In the genomic region with DNA sequence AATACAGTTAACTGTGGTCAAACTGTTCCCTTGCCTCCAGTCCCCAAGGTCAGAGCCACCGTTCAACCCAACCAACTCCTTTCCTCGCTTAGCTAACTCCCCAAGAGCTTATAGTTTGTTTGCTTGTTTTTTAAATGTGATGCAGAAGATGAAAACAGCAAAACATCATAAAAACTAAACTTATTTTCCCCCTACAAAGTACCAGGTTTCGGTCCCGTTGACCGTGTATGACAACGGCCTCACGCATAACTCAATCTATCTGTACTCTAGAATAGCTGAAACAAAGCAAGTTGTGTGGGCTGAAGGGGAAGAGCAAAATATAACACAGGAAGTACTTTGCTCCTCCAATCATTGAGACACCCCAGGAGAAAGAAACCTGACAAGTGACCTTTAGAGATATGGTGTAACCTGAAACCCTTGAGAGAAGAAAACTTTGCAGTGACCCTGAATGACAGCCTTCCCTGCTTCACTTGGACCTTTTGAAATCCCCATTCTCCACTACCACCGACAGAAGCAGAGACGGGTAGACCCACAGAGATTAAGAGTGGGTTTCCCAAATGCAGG, we compare ENCODE assay signal across 8 mouse cellular contexts. TPM values are rescaled to one million over a fixed set of nuclear protein-coding genes. Genes with fewer than 3 reads are reported as not detected.
DNase-seq lines count a peak whose midpoint lies in the region; ATAC-seq and TF ChIP-seq lines count a peak whose summit lies in the region.

No protein-coding gene starts in this region.

- peak overlapping the region; percentile 91 for H3K9ac ChIP-seq in lung, embryonic 15.5 days
- peak overlapping the region; percentile 95 for H3K9ac ChIP-seq in embryonic facial prominence, embryonic 14.5 days (ENCODE audit: low read depth, low read length)
- H3K9ac ChIP-seq in limb, embryonic 14.5 days (ENCODE audit: low read depth, low read length, severe bottlenecking) = peak overlapping the region; percentile 90
- peak overlapping the region; percentile 76 for H3K9ac ChIP-seq in neural tube, embryonic 15.5 days (replicated peaks)

- peak overlapping the region; percentile 95 for H3K27ac ChIP-seq in lung, embryonic 15.5 days
- peak overlapping the region; percentile 92 for H3K27ac ChIP-seq in embryonic facial prominence, embryonic 14.5 days (replicated peaks; ENCODE audit: low read depth, low read length)
- peak overlapping the region; percentile 90 for H3K27ac ChIP-seq in limb, embryonic 14.5 days (replicated peaks; ENCODE audit: low read depth, low read length)
- peak overlapping the region; percentile 79 for H3K27ac ChIP-seq in neural tube, embryonic 15.5 days (replicated peaks)

- peak overlapping the region; percentile 79 for H3K4me2 ChIP-seq in lung, embryonic 15.5 days
- H3K4me2 ChIP-seq in embryonic facial prominence, embryonic 14.5 days (ENCODE audit: low read depth, low read length) = peak overlapping the region; percentile 87
- peak overlapping the region; percentile 79 for H3K4me2 ChIP-seq in limb, embryonic 14.5 days (replicated peaks; ENCODE audit: low read depth, low read length, severe bottlenecking)
- H3K4me2 ChIP-seq in neural tube, embryonic 15.5 days = peak overlapping the region; percentile 79

- no peak for DNase-seq in lung, postnatal 10 days
- DNase-seq in embryonic facial prominence, embryonic 14.5 days (ENCODE audit: low spot score) = no peak
- no peak for DNase-seq in limb, embryonic 14.5 days (ENCODE audit: low spot score)
- no peak for DNase-seq in adrenal gland, postnatal 25 days
- DNase-seq in frontal cortex, adult 2 months (ENCODE audit: extremely low spot score in 1 of 2, low spot score in 1 of 2) = no peak
- DNase-seq in gastrocnemius, postnatal 4 days (ENCODE audit: low spot score in 2 of 2) = no peak

- H3K4me1 ChIP-seq in lung, embryonic 15.5 days = peaks cover 54% of the 10 kb centered on the region
- H3K4me1 ChIP-seq in embryonic facial prominence, embryonic 14.5 days (ENCODE audit: control insufficient read depth, insufficient read depth, low read length) = peaks cover 16% of the 10 kb centered on the region
- H3K4me1 ChIP-seq in limb, embryonic 14.5 days (ENCODE audit: control insufficient read depth, insufficient read depth, low read length) = peaks cover 19% of the 10 kb centered on the region
- peaks cover 45% of the 10 kb centered on the region for H3K4me1 ChIP-seq in neural tube, embryonic 15.5 days

- H3K27me3 ChIP-seq in lung, embryonic 15.5 days = no peaks in the 10 kb centered on the region
- no peaks in the 10 kb centered on the region for H3K27me3 ChIP-seq in embryonic facial prominence, embryonic 14.5 days (replicated peaks; ENCODE audit: control insufficient read depth, insufficient read depth, low read length)
- H3K27me3 ChIP-seq in limb, embryonic 14.5 days (ENCODE audit: control insufficient read depth, insufficient read depth, low read length) = no peaks in the 10 kb centered on the region
- no peaks in the 10 kb centered on the region for H3K27me3 ChIP-seq in neural tube, embryonic 15.5 days (replicated peaks)

- 3% methylated on average over 9 of the region's 9 CpGs for WGBS in lung, embryonic 15.5 days
- WGBS in embryonic facial prominence, embryonic 14.5 days = 15% methylated on average over 9 of the region's 9 CpGs
- WGBS in limb, embryonic 14.5 days = 25% methylated on average over 9 of the region's 9 CpGs
- 26% methylated on average over 9 of the region's 9 CpGs for WGBS in neural tube, embryonic 15.5 days

- H3K36me3 ChIP-seq in lung, embryonic 15.5 days = no peaks in the 10 kb centered on the region
- no peaks in the 10 kb centered on the region for H3K36me3 ChIP-seq in embryonic facial prominence, embryonic 14.5 days (ENCODE audit: control insufficient read depth, insufficient read depth, low read length)
- H3K36me3 ChIP-seq in limb, embryonic 14.5 days (ENCODE audit: control insufficient read depth, insufficient read depth, low read length) = no peaks in the 10 kb centered on the region
- H3K36me3 ChIP-seq in neural tube, embryonic 15.5 days = no peaks in the 10 kb centered on the region

- peak overlapping the region; percentile 90 for H3K4me3 ChIP-seq in lung, embryonic 15.5 days
- peak overlapping the region; percentile 86 for H3K4me3 ChIP-seq in embryonic facial prominence, embryonic 14.5 days (ENCODE audit: low read depth, low read length)
- peak overlapping the region; percentile 93 for H3K4me3 ChIP-seq in limb, embryonic 14.5 days (replicated peaks; ENCODE audit: low read length)
- H3K4me3 ChIP-seq in neural tube, embryonic 15.5 days (replicated peaks) = peak overlapping the region; percentile 94

- no peak for TF ChIP-seq POLR2A in limb, embryonic 14.5 days (IDR thresholded peaks at IDR 0.05; ENCODE audit: borderline replicate concordance, extremely low read depth, insufficient read depth, insufficient read length)

- no peak for ATAC-seq in lung, embryonic 15.5 days (ENCODE audit: borderline replicate concordance, extremely low read depth, low FRiP score, low TSS enrichment)
- no peak for ATAC-seq in embryonic facial prominence, embryonic 14.5 days (ENCODE audit: low read depth)
- no peak for ATAC-seq in limb, embryonic 14.5 days (ENCODE audit: low FRiP score, low read depth)
- no peak for ATAC-seq in neural tube, embryonic 15.5 days (ENCODE audit: low FRiP score)

- no peaks in the 10 kb centered on the region for H3K9me3 ChIP-seq in lung, embryonic 15.5 days
- no peaks in the 10 kb centered on the region for H3K9me3 ChIP-seq in embryonic facial prominence, embryonic 14.5 days (ENCODE audit: control insufficient read depth, low read length)
- H3K9me3 ChIP-seq in limb, embryonic 14.5 days (ENCODE audit: control insufficient read depth, low read length) = no peaks in the 10 kb centered on the region
- H3K9me3 ChIP-seq in neural tube, embryonic 15.5 days (replicated peaks) = no peaks in the 10 kb centered on the region

RNA-seq across cellular contexts. Expression of a gene that starts 1.4 kb away (rescaled TPM):
- 57.9 and 61.0 TPM in 2 replicates for polyA plus RNA-seq in lung, embryonic 15.5 days (2015; fragmentation: Nextera tagmentation; extraction: Ambion mirVana)
- polyA plus RNA-seq in embryonic facial prominence, embryonic 14.5 days (2014; fragmentation: Nextera tagmentation; extraction: Ambion mirVana) = 47.8 and 48.0 TPM in 2 replicates
- 60.9 and 70.0 TPM in 2 replicates for polyA plus RNA-seq in limb, embryonic 14.5 days (2012; rRNA removed)
- 49.9 and 51.6 TPM in 2 replicates for polyA plus RNA-seq in limb, embryonic 14.5 days (2014; fragmentation: Nextera tagmentation; extraction: Ambion mirVana)
- 15.0 and 19.9 TPM in 2 replicates for polyA plus RNA-seq in neural tube, embryonic 15.5 days (2015; fragmentation: Nextera tagmentation; extraction: Ambion mirVana)
- 134 and 159 TPM in 2 replicates for total RNA-seq in adrenal gland, postnatal 25 days (2021)
- polyA plus RNA-seq in frontal cortex, adult 2 months (2012; rRNA removed) = 27.6 and 28.6 TPM in 2 replicates
- 100 to 1,000 TPM; 159 to 163 TPM for total RNA-seq in gastrocnemius, postnatal 4 days (2021)

RNA-seq across cellular contexts. Expression of a gene that starts 41.9 kb away (rescaled TPM):
- 3.3 and 3.7 TPM in 2 replicates for polyA plus RNA-seq in lung, embryonic 15.5 days (2015; fragmentation: Nextera tagmentation; extraction: Ambion mirVana)
- polyA plus RNA-seq in embryonic facial prominence, embryonic 14.5 days (2014; fragmentation: Nextera tagmentation; extraction: Ambion mirVana) = 3.1 and 4.3 TPM in 2 replicates
- 1.6 and 1.7 TPM in 2 replicates for polyA plus RNA-seq in limb, embryonic 14.5 days (2012; rRNA removed)
- polyA plus RNA-seq in limb, embryonic 14.5 days (2014; fragmentation: Nextera tagmentation; extraction: Ambion mirVana) = 2.3 and 2.7 TPM in 2 replicates
- 10.3 and 14.0 TPM in 2 replicates for polyA plus RNA-seq in neural tube, embryonic 15.5 days (2015; fragmentation: Nextera tagmentation; extraction: Ambion mirVana)
- total RNA-seq in adrenal gland, postnatal 25 days (2021) = 4.9 and 5.4 TPM in 2 replicates
- 4.9 and 5.0 TPM in 2 replicates for polyA plus RNA-seq in frontal cortex, adult 2 months (2012; rRNA removed)
- under 1 TPM; 0.17 to 0.29 TPM for total RNA-seq in gastrocnemius, postnatal 4 days (2021)

RNA-seq across cellular contexts. Expression of a gene that starts 56.8 kb away (rescaled TPM):
- polyA plus RNA-seq in lung, embryonic 15.5 days (2015; fragmentation: Nextera tagmentation; extraction: Ambion mirVana) = 60.3 and 63.0 TPM in 2 replicates
- 53.5 and 59.4 TPM in 2 replicates for polyA plus RNA-seq in embryonic facial prominence, embryonic 14.5 days (2014; fragmentation: Nextera tagmentation; extraction: Ambion mirVana)
- 59.8 and 60.7 TPM in 2 replicates for polyA plus RNA-seq in limb, embryonic 14.5 days (2012; rRNA removed)
- polyA plus RNA-seq in limb, embryonic 14.5 days (2014; fragmentation: Nextera tagmentation; extraction: Ambion mirVana) = 61.9 and 64.8 TPM in 2 replicates
- polyA plus RNA-seq in neural tube, embryonic 15.5 days (2015; fragmentation: Nextera tagmentation; extraction: Ambion mirVana) = 51.5 and 53.7 TPM in 2 replicates
- total RNA-seq in adrenal gland, postnatal 25 days (2021) = 46.7 and 48.9 TPM in 2 replicates
- 52.9 and 54.2 TPM in 2 replicates for polyA plus RNA-seq in frontal cortex, adult 2 months (2012; rRNA removed)
- 10 to 100 TPM; 25.3 to 27.2 TPM for total RNA-seq in gastrocnemius, postnatal 4 days (2021)
